Mouse (Mus musculus) heart, adult 2 months (tissue): ENCODE results near the gene Morn4.

ENCODE experiments used
- CTCF ChIP-seq: fragments of 200-600 bp; IDR thresholded peaks from 2 replicates; pipeline ENCODE4 v1.8.1; 2022; ENCODE audit warnings: antibody characterized with exemption, mild to moderate bottlenecking, moderate library complexity
- EP300 ChIP-seq: fragments of 200-500 bp; IDR thresholded peaks from 2 replicates; pipeline ENCODE4 v1.6.1; 2011; ENCODE audit warnings: low read depth, low read length, control low read depth; ENCODE audit not compliant: insufficient read depth
- POLR2A ChIP-seq: fragments of 200-500 bp; IDR thresholded peaks from 2 replicates; pipeline ENCODE4 v1.6.1; 2011; ENCODE audit warnings: mild to moderate bottlenecking, low read depth, low read length, control low read depth; ENCODE audit not compliant: insufficient read depth

GRCm38 (mm10) chr19:42099406-42099805 is 13.2 kb upstream of the Morn4 start:
- TF ChIP-seq CTCF (no peak), EP300 (no peak), POLR2A (no peak)
